Mouse (Mus musculus): Measurements from ENCODE around the gene Zfp523.
A peak's percentile ranks its signal among the peaks of the same experiment; 100 is the strongest.

The Zfp523 gene

DNA sequence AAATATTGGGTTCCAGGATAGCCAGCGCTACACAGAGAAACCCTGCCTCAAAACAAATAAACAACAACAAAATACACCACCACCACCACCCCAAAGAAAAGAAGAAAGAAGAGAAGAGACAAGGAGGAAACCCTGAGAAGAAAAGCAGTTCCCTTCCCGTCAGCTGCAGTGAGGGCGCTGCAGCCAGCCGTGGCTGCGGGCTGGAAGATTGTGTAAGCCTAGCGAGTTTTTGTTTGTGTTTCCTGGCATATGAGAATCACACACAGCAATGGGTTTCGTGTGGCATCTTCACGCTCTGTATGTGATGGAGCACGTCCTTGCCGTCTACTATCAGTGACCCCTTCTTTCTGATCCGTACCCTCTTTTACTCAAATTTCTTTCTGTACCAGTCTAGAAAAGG, 69.7 kb downstream of the Zfp523 start:
- DNase-seq = no peak

DNA sequence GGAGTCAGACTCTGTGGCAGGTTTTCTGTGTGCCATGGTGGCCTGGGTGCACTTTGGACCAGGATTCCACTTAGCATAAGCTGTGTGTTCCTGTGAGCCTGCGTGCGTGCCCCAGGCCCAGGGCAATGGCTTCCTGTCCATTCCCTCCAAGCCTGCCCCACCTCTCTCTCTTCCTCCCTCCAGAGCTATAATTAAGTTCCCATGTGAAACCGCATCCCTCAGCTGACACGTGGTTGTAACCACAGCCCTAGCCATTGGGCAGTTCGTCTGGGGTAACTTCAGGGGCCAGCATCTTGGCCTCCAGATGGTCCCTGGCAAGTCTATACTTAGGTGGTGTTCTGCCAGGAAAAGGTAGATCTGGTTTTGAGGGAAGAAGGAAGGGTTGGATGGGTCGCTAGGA, 70.7 kb downstream of the Zfp523 start:
- DNase-seq = peak; percentile 99

DNA sequence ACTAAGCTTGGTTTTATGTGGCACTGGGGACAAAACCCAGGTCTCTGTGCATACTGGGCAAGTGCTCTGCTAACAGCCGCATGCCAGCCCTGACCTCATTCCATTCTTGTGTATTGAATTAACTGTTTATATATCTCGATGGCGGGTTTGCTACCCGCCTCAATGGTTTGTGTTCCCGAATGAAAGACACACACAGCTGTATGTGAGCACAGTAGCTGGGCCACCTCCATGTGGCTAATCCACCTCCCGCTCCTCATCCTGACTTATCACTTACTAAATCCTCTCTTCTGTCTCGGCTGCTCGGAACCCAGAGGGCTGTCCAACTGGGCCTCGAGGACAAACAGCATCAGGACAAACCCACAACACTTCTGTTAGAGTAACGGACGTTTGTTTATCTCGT, 72.1 kb downstream of the Zfp523 start:
- DNase-seq = no peak

- peak; percentile 95 for DNase-seq
These were observed 74.8 kb downstream of the Zfp523 start for GRCm38 (mm10) chr17:28251579-28252280.

DNA sequence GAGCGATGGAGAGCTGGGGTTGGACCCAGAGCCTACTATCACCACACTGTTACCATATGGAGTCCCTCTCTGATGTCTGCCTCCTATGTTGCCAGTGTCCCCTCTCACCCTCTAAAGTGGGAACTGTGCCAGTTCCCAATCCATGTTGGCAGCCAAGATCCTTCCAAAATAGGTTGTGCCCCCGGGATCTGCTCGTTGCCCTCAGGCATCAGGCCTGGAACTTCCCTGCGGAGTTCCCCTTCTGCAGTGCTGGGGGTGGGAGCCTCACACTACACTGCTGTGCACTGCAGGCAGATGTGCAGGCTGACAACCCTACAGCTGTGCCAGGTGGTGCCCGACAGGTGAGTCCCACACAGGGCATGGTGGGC, 75.3 kb downstream of the Zfp523 start:
- peak; percentile 96 for DNase-seq

- DNase-seq = peak; percentile 97
These were observed 76.3 kb downstream of the Zfp523 start for GRCm38 (mm10) chr17:28253216-28253615.

DNA sequence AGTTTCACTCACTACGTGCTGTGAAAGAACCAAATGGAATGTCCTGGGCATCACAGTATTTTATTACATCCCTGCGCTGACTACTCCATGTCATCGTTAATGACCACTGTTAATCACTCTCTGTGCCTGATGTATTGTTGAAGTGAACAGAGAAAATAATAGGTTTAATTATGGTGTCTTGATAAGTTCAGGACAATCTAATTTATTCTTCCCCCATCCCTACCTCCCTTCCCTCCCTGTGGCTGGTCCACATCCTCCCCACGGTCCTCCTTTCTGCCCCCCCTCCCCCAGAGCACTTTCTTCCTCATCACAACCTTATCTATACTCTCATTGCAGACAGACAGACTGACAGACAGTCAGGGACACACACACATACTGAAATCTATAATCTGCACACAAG, 77.9 kb downstream of the Zfp523 start:
- no peak for DNase-seq
